Mouse (Mus musculus): ENCODE results near the gene Elp4.

The Elp4 gene

DNA sequence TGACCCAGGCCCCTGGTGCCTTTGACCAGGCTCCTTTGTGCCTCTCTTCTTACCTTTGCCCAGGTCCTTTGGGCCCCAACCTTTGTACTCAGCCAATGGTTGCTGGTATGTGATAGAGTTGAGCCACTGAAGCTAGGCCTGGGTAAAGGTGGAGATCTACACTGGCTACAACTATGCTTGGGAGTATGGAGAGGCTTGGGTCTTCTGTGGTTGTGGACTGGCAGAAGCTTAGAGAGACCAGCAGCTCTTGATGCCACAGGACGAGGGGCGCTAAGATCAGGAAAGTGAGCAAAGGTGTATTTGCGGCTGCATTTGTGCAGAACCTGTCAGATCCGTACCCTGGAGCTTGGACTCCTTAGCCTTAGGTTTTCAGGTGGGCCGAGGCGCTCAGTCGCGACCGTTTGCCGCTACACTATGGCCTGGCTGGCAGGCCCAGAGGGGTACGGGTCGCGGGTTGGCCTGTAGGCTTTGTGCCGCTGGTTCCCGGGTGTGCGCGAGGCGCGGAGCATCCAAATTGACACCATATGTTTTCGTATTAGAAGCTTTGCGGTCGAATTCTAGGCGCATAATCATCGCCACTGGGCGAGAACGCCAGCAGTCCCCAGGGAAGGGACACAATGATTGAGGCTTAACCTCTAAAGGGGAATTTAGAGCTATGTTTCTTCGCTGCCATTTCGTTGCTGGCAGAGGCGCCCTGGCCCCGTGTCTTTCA is 223.2 kb downstream of the Elp4 start:
- no peak for DNase-seq

DNA sequence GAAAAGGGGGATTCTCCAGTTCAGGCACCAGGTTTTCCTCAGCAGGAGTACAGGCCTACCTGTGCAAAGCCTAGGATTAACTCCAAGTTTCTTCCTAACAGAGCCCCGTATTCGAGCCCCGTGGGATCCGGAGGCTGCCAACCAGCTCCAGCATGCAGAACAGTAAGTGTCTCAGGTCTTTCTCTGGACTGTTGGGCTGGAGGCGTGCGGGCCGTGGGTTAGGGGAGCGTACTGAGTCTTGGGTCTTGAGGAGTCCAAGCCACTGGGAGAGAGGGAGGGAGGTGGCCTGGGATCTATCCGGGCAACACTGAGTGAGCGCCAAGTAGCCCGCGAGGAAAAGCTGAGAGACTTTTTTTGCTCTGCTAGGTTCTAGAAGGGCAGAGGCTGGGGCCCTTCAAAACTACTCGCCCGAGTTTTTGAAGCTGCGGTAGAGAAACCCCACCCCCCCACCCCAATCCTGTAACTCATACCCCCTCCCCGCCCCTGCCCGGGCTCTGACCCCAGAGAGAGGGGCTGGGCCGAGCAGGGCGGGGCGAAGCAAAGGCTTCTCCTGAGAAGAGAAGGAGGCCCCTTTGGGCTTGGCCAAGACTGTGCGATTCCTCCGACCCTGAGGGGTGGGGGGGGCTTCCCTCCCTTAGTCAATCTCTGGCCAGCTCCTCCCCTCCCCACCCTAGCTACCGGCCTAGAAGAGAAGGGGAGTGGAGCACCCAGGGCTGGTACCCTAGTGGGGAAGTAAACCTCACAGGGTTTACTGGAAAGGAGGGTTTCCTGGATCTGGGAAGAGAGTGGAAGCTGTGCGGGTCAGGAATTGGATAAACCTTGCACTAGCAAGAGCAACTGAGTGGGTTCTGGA is 224.0 kb downstream of the Elp4 start:
- no peak for DNase-seq

DNA sequence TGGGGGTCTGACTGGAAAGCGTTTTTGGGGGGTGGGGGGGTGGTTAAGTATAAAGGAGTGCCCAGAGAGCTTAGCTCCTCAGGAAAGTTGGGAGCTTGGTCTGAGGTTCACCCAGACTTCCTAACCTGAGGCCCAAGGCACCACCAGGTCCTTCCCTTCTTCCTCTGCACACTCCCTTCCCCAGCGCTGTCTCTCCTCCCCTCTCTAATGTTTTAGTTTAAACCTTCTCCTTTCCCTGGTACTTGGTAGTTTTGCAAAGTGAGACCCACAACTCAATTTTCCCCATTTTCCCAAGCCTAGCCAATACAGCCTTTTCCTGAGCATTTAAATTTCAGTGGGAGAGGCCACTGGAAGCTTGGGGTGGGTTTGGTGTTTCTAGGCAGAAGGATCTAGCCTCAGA is 225.0 kb downstream of the Elp4 start:
- no peak for DNase-seq

DNA sequence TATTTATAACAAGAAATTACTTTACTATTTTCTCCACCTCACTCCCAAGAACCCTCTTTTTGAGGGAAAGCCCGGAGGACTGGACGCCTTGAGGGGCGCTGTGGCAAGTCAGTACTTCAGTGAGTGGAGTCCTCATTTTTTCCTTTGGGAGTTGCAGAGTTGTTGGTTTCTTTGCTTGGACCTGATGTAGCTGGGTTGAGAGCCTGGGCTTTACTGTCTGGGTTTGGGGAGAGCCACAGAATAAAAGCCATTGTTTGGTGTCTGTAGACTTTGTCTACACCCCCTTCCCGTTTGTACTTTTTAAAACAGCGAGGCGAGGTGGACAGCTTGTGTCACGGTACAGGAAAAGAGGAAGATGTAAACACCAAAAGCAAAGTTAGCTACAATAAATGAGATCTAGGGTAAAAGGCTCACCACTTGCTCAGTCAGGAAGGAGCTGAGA is 225.5 kb downstream of the Elp4 start:
- DNase-seq = no peak

DNA sequence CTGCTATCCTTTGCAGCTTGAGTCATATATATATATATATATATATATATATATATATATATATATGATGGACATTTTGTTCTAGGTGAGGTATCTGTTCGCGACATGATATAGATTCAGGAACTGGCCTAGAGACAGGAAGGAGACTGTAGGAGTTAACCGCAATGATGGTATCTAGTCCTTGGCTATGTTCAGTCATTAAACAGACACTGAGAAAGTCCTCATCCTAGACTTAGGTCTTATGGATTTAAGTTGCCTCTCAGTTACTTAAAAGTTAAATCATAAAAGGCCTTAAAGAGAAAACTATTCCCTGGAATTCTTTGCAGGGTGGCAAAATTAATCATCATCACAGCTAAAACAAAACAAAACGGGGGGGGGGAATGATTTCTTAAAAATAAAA is 226.1 kb downstream of the Elp4 start:
- no peak for DNase-seq

DNA sequence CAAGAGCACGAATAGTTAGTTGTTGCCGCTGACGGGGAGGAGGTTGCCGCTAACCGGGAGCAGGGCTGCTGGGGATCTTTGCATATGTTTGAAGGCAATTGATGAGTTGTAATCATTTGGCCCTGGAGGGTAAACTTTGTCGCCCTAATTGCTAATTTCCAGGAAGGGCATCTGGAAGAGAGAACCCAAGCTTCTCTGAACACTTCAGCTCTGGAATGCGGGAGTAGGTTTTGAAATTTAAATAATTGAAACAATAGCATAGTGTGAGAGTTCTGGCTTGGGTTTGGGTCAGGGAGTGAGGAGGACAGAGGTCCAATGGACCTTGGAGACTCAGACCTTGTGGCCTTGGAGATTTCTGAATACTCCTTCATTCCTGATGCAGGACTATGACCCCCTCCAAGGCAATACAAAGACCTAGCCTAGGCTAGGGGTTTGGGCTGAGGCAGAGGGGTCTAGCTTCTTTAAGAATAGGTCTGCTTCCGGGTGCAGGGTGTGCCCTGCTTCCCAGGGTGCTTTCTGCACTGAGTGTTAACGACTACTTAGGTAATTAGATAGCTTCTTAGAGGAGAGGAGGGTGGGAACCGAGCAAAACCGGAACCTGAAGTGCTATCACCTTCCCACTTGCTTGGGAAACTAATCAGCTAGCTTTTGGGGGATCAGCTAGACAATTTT is 226.8 kb downstream of the Elp4 start:
- DNase-seq = no peak

DNA sequence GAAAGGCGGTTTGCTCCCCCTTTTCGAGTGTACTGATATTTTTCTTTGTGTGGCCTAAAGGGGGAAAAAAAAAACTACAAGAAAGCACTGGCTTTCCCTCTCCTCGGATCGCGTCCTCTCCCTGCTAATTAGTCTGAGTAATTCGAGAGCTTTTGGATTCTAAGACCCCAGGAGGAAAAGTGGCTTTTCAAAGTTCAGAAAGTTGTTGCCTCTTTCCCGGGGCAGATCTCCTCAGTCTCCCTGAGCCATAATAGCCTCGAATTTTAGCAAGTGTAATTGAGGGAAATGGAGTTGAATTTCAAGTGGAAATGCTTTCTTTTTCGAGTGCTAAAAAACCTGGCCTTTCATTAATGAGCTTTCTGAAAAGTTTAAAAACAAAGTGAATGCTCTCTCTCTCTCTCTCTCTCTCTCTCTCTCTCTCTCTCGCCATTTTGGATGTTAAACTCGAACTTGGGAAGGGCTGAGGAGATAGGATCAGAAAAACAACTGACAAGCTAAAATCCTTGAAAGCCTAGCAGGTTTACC is 227.4 kb downstream of the Elp4 start:
- DNase-seq = no peak

DNA sequence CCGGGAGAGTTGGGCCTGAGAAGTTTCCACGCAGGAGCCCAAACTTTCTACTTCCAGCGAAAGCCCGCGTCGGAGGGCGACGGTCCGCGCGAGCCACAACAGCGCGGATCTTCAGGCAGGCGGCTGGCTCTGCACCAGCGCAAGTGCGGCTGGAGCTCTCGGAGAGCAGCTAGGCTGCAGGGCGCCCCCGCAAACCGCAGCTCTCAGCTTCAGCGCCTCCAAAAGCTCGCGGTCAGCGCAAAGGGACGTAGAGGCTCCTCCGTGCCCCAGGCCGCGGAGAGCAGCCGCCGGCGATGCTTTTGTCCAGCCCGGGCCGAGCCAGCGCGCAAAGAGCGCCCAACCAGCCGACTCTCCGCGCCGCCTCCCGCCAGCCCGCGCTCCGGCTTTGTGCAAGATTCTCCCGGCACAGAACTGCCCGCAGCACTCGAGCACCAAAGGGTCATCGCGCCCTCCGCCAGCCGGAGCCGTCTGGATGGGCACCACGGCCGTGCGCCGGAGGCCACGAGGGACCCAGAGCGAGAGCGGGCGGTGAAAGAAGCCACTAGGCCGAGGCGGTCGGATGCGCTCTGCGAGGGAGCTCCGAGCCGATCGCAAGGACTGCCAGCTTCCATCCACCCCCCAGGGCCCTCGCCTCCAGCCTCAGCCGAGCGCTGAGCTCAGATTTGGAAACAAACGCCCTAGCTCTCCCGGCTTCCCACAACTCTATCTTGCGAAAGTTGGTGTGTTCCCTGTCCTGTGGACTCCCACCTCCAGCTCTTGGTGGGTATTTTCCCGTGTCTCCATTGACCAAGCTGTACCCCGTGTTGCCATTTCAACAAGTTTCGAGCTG is 228.1 kb downstream of the Elp4 start:
- no peak for DNase-seq

DNA sequence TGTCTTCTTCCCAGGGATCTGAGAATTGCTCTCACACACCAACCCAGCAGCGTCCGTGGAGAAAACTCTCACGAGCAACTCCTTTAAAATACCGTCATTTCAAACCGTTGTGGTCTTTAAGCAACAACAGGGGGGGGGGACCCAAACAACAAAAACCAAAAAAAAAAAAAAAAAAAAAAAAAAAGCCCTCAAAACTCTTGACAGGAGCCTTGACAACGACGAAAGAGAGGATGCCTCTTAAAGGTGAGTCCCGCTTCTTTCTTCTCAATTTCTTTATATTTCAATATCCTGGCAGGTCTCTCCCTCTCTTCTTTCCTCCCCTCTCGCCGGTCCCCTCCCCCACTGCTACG is 228.7 kb downstream of the Elp4 start:
- DNase-seq = no peak

DNA sequence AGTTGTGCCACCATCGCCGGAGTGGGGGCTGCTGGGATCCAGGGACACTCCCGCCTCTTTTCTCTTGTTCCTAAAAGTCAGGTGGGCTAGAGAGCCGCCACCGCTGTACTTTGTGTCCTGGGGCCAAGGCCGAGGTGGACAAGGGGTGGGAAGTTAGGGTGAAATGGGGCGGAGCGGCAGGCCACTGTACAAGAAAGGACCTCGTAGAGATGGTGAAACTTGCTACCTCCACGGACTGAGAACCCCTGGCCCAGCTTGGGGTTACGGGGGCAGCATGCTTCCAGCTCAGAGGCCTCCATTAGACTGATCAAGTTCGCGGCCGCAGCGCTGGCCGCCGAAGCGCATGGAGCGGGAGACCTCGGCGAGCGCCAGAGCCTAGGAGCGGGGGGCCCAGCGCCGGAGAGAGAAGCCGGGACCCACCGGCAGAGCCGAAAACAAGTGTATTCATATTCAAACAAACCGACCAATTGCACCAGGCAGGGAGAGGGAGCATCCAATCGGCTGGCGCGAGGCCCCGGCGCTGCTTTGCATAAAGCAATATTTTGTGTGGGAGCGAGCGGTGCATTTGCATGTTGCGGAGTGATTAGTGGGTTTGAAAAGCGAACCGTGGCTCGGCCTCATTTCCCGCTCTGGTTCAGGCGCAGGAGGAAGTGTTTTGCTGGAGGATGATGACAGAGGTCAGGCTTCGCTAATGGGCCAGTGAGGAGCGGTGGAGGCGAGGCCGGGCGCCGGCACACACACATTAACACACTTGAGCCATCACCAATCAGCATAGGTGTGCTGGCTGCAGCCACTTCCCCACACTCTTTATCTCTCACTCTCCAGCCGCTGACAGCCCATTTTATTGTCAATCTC is 229.3 kb downstream of the Elp4 start:
- DNase-seq = peak in 1 of 2 experiments; percentile 37

DNA sequence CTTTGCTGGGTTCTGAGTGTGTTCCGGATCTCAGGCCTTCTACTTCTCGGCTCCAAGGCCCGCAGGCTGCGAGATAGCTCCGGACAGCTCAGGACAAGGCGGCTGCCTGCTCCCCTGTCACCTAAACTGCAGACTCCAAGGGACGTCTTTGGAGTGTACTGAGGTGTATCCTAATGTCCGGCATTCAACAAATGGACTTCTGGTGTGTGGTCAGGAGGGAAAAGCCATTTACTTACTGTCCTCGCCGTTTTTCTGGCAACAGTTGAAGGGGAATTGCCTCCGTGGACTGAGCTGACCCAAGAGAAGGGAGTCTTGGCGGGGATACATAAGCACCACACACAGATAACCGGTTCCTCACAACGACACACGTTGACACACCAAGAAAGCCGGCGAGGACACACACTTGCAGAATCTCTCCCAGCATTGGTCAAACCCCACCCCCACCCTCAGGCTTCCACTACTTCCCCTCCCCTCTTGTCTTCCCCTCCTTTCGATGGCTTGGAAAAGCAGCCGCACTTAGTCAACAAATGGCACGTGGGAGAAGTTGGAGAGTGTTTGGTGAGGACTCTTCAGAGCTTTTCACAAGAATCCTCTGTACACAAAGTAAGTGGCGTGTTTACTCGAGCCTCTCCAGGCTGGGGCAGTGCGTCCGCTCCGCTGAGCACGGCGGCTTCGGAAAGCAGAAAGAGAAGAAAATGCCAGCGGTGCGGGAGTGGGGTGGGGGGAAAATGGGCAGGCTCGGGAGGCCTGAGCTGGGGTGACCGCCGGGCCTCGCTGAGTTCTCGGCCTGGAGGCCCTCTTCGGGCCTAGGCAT is 230.1 kb downstream of the Elp4 start:
- no peak for DNase-seq

DNA sequence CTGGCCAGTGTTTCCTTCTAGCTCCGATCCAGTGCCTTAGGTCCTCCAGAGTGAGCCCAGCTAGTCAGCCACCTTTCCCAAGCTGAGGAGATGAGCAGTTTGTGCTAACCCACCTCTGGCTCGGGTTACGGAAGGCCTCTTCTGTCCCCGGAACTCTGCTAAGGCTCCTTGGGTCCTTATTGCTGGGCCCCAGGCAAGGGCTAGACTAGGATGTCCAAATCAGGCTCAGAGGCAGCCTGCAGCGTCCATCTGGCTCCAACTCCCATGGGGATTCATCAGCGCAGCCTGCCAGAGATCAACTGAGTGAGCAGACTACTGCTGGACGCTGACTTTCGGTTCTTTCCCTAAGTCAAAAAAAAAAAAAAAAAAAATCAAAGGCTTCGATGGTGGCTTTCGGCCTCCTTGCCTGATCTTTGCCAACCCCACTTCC is 230.7 kb downstream of the Elp4 start:
- DNase-seq = no peak

DNA sequence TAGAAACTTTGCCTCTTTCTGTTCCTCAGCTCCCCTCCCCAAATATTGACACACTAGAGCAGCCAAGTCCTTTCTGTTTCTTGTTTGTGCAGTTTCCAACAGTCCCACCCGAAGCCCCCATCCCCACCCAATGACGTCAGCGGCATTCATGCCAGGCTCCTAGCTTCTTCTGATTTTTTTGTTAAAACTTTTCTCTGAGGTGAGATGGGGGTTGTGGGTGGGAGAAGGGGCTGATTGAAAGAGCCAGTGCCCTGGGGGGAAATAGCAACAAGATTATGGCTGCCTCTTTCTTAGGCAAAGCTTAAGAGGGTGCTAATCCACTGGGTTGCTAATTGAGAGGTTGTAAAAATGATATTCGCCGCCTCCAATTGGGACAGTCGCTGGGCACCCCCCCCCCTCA is 231.3 kb downstream of the Elp4 start:
- DNase-seq = no peak

DNA sequence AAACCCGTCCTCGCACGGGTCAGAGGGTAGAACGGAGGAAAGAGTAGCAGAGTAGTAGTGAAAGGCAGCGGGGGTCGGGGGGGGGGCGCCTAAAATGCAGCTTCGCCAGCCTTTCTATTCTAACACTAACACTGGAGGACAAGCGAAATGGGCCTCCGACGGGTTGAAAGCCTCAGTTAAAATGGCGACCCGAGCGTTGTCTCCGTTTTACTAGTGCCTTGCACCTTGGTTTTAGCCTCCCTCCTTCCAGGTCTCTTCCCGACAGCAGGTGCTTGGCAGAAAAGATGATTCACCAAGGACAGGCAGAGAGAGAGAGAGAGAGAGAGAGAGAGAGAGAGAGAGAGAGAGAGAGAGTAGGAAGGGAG is 231.8 kb downstream of the Elp4 start:
- no peak for DNase-seq

DNA sequence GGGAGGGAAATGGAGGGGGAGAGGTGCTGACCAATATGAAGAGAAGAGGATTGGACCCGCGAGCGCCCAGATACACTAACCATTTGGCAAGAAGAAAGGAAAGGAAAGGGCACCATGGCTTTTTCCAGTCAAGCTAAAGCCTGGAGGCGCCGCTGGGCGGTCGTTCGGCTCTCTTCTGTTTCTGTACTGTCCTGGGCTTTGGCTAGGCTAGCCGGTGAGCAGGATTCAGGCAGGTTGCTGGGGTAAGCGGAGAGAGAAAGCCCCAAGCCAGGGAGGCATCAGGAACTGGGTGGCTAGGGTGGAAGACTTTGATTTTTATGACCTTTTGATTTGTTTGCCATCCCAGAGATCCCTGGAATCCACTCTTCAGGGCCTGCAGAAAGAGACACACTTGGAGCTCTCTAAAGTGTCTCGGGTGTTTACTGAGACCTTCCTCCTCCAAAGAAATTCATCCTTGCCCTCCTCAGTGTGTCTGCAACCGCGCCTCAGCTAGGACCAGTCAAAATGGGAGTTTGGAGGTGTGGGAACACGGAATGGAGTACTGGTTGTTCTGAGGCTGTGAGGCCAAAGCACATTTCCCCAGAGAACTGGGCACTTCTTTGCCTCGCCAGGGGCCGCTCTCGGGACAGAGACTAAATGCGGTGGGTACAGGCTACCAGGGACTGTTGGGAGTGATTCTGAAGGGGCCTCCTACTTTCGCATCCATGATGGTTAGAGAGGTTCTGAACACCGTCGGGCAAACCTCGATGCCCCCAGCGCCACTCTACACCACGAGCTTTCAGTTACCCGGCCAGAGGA is 232.4 kb downstream of the Elp4 start:
- DNase-seq = no peak

DNA sequence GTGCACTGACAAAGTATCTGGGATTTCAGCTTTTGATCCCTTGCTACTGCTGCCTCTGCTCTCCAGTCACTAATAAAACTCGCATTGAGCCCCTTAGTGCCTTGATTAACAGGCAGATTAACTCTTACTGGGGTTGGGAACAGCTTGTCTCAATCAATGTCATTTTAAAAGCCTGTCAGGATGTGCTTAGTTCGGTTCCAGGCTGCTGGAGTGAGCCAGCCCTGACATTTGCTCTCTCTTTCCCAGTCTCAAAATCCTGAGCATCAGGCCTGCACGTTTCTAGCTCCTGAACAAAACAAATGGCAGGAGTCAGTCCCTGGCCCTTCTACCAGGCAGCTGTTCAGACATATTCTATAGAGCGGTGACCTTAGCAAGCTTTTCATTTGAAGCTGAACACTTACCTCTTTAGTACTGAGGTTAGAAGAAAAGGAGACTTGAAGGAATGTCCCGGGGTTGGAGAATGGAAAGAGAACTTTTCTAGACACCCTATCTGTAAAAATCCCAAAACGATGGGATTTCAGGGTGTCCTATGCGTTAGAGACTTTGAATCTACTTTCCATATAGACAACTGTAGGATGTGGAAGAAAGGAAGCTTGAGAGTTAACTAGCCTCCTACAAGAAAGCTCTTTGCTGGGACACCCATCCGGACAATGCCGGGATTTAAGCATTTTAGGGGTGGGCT is 233.1 kb downstream of the Elp4 start:
- no peak for DNase-seq

DNA sequence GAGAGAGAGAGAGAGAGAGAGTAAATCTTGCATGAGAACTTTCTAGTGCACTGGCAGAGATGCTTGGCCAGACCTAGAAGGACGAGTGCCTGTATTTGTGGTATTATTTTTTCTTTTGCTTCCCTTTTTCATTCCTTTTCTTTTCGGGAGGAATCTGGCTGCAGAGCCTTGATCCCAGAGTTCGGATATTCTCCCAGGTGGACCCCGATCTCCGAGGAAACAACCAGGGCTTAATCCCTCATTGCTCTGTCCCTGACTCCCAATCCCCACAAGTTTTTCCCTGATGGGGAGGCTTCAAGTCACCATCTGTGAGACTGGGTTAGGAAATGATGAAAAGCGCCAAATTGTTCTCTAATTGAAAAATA is 233.7 kb downstream of the Elp4 start:
- no peak for DNase-seq

DNA sequence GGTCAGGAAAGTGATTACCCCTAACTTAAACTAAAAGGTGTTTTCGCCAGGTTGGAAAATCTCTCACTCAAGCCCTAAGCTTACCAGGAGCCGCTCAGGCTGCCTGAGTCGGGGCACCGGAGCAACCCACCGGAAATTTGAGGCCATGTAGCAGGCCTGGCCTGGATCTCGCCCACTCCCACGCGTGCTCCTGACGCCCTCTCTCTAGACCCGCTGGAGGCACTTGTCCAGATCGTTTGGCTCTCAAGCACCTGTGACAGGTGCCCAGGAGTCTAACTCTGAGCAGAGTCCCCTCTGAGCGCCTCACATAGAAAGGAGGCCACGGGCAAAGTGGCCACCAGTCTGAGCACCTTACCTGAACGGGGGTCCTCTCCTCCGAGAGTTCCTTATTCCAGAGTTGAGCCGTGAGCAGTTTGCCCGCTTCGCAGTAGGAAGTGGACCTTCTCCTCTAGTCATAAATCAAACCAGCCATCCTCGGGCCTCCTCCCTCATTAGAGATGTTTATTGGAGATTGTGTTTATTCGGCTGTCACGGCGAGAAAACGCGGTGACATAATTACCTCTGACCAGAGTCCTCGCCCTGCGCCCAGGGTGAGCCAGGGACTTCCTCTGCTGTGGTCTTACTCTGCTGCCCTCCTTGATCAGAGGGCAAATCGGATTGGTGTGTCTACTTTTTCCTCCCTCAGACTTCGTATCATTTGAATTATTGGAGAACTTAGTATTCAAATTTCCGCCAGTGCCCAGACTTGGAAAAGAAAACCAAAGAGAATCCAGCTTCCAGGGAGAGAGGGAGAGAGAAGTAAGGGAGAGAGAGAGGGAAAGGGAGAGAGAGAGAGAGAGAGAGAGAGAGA is 234.3 kb downstream of the Elp4 start:
- peak in 1 of 2 experiments; percentile 3 for DNase-seq
